Mouse (Mus musculus): Measurements from ENCODE around the gene Ppm1h.

Ppm1h gene

DNA sequence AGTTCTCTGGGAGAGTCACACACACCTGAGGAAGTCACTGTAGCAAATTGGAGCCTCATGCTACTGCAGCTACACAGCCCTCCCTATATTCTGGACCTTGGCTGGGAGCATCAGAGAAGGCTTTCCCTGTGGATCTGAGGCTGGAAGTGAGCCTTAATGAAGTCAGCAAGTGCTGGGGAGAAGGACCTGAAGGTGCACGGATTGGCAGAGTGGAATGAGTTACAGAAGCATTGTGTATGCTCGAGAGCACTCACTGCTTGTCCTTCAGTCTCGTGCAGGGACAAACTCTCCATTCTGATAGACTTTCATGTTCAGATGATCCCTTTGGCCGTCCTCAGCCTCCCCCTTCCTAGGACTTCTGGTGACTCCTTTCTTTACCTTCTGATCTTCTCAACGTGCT is 26.3 kb downstream of the Ppm1h start:
- DNase-seq (ENCODE audit: low spot score), result no peak

DNA sequence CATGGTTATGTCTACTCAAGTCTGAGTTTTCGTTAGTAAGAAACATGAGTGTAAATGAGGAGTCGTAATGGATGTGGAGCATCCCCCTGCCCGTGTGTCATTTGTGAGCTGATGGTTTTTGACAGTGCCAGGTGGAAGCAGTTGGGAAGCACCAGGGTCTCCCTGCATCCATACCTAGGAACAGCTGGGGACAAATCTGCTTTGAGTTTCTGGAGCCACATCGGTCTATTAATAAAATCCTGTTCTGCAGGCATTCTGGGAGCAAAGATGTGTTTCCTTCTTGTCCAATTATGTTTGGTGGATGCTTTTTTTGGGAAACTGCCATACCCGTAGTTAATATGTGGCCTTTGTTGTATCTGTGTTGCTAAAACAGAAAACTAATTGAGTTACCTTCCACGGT is 26.9 kb downstream of the Ppm1h start:
- no peak for DNase-seq (ENCODE audit: low spot score)

DNA sequence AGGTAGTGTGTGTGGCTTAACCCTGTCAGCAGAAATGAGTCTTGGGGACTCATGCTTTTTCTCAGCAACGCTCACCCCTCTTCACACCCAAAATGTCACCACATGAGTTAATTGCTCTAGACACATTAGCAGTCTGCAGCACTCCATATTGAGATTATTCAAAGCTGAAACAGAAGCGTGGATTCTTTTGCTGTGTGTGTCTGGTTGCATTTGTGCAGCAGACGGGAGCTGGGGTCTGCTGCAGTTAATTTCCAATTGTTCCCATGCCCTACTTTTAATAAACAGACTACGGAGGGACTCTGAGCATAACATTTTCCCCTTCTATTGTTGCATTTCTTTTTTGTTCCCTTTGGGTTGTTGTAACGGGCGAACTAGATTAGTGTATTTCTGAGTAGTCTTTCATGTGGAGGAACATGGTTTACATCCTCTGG is 32.8 kb downstream of the Ppm1h start:
- no peak for DNase-seq (ENCODE audit: low spot score)

DNA sequence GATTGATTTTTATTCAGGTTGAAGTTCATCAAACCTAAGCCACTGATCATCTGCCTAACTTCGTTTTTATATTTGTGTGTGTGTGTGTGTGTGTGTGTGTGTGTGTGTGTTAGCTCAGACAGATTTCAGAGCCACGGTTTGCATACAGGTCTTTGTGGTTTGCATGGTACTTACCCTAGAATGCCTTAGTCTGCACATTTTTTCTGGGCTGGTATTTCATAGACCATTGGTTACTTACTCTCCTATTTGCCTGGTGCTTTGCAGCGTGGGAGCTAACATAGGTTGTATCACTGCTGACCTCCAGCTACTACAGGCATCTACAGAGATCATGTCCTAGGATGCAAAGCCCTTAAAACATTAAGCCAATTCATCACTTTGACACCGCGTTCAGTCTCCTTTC is 33.7 kb downstream of the Ppm1h start:
- no peak for DNase-seq (ENCODE audit: low spot score)

DNA sequence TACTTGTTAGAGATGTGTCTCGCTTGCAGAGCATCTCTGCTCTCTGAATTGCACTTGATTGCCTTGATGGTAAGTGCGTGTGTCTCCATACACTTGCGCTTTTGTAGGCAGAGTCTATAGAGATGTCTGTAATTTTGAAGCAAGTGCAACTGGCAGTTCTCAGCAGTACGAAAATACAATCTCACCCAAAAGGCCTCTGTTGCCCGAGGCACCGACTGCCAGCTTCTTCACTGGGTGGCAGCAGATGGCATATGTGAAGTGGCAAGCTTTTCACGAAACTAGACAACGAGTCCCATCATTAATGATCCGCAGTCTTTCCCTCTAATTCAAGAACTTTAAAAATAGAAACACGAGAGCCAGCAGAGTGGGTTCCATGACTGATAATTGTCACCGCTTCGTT is 37.3 kb downstream of the Ppm1h start:
- DNase-seq (ENCODE audit: low spot score), result no peak

DNA sequence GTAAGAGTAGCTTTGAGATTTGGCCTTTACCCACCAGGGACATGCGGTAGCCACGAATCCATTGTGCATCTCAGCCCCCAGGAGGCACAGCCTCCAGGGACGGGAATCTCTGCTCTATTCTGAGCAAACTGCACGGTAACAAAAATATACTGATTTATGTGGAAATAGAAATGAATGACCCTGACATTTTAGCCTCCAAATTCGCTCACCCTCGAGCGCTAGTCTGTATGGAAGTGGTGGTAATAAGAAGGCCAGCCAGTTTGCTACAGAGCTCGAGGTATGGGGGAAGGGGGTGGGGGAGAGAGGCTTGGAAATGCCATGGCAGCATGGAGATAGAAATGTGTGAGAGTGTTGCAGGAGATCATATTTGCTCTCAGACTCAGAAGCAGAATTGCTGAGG is 37.7 kb downstream of the Ppm1h start:
- no peak for DNase-seq (ENCODE audit: low spot score)

DNA sequence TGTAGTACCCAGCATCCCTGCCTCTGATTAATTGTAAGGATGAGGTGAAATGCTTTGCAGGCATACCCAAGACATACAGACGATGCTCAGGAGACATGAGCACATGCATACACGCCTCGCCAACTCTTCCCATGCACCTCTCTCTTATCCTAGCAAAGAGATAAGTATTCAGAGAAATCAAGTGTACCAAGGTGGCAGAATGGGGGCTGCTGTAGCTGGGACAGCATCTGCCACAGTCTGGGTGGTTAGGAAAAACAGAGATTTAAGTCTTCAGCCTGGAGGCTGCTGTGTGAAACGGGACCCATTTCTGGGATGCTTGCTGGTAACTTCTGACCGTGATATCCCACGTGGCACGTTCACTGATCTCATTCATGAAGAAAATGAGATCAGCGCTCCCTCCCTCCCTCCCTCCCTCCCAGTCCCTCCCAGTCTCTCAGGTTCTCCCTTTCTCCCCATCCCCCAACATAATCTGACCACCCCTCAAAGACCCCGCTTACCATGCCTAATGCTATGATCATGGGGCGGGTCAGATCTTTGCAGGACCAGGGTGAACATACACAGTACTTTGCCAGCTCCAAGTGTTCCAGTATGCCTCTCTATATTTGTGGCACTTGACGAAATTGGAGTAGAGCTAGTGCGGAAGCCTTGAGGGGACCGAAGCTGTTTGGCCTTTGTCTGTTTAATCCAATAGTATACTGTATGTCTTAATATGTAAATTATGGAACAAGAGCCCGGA is 38.3 kb downstream of the Ppm1h start:
- DNase-seq (ENCODE audit: low spot score), result no peak

DNA sequence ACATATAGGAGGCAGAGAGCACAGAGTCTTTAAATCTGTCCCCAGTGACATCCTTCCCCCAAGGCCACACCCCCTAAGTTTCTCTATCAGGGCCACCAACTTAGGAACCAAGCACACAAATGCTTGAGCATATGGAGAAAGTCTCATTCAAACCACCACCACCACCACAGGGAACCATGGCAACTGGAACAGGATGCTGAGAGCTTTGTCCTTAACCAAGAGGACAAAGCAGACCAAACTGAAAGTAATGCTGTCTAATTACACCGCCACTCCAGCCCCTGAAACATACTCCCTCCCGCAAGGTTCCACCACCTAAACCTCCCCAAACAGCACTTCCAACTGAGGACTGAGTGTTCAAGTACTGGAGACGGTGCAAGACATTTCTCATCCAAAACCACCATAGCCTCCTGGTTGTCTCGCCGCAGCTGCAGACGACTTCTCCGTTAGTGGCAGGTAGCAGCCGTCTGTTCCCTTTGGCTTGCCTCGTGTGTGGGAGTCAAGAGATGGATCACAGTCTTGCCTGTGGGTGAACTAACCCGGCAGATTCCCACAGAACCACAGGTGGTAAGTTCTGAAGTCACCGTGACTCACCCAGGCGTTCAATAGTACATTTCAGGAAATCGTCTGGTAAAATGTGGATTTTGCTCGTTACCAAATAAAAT is 39.3 kb downstream of the Ppm1h start:
- DNase-seq (ENCODE audit: low spot score), result no peak

DNA sequence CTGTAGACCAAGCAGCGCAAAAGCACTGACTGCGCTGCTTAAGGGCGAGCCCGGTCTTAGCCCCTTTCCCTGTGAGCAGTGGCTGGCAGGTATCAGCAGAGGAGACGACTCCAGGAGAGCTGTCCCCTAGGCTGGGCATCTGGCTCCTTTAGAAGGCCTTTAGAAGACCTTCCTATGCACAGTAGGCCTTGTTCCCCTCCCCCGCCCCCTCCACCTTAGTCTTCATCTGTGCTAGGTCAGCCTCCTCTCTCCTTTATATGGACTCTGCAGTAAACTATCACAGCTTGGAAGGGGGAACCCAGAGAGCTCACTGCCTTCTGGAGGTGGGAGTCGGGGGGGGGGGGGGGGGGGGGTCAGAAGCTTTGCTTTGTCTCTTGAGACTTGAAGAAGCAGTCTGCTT is 40.4 kb downstream of the Ppm1h start:
- no peak for DNase-seq (ENCODE audit: low spot score)

DNA sequence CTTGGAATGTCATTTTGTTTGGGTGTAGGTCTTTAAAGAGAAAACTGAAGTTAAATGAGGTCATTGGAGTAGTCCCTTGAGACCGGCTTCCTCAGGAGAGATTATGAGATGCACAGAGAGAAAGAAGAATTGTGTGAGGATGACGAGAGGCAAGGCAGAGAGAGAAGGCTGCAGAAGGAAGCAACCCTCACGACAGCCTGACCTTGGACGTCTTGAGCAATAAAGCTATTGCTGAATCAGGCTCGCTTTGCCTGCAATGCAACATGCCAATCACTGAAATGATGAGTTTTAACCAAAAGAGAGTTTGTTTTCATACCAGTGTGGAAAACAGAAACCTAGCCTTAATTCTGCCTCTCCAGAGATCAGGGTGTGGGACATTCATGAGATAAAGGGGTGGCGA is 43.5 kb downstream of the Ppm1h start:
- no peak for DNase-seq (ENCODE audit: low spot score)

DNA sequence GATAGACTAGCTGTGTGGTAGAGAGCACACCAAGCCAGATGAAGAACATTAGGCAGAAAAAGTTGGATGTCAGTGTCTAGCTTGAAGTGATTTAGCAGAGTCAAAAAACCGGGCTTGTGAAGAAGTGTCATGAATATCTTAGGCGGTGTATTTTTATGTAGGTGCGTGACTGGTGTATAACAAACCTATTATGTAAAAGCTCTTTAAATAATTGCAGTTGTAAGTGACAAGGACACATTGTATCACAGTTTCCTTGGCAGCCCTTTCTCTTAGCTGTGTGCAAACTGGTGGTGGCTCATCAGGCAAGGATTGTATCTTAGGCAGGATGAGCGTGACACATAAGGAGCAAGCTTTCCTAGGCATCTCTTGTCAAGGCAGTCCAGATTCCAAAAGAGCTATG is 46.1 kb downstream of the Ppm1h start:
- DNase-seq (ENCODE audit: low spot score), result no peak

DNA sequence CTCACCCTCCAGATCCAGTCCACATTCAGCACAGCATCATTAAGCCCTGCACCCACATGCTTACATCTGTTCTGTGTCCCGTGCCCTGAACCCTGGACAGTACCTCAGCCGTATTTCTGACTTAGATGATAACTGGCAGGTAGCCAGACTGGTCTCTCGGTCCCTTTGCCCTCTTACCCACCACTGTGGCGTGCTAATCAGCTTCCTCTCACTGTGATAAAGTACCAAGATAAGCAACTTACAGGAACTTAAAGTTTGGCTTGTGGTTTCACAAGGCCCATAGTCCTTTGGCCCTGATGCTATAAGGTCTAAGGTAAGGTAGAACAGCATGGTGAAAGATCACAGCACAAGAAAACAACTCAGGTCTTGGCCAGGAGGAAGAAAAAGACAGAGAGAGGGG is 48.7 kb downstream of the Ppm1h start:
- no peak for DNase-seq (ENCODE audit: low spot score)

DNA sequence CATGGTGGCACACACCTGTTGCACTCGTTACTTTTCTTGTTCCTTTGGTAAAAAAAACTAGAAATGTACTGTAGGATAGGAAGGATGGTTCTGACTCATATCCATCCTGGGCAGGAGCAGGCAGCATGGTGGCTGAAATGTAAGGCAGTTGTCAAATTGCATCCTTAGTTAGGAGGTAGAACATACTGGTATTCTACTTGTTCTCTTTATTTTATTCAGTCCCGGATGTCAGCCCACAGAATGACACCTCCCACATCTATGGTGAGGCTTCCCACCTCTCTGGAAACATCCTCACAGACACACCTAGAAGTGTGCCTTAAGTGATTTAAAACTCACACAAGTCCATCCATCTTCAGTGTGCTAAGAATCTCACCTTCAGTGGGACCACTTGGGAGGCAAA is 49.6 kb downstream of the Ppm1h start:
- no peak for DNase-seq (ENCODE audit: low spot score)

DNA sequence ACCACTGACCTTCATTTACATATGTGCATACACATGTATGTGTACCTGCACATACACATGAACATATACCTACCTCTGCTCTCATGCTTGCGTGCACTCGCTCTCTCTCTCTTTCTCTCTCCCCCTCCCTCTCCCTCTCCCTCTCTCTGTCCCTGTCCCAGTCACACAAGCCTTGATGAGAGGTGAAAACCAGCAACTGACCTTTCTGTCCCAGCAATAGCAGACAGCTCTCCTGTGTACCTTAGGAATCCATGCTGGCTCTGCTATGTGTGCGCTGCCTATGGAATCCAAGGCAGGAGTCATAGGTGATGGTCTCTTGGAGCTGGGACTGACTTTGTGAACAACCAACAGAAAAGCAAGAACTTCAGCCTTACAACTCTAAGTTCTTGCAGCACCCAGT is 53.6 kb downstream of the Ppm1h start:
- no peak for DNase-seq (ENCODE audit: low spot score)

DNA sequence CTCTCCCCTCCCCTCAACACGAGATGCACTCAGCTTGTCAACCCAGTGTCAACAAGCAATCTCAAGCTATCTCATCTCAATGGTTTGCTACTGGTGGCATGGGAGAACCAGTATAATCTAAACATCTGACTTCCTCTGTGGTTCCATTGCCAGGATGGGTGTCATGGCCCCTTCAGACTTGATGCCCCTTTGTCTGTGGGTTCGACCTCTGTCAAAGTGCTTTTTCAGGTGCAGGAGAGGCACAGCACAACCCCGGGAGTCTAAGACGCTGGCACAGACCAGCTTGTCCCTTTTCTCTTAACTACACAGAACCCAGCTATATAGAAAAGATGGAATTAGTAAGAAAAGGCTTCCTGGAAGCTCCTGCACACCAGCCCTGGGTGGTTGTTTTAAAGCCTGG is 56.0 kb downstream of the Ppm1h start:
- DNase-seq (ENCODE audit: low spot score), result no peak

DNA sequence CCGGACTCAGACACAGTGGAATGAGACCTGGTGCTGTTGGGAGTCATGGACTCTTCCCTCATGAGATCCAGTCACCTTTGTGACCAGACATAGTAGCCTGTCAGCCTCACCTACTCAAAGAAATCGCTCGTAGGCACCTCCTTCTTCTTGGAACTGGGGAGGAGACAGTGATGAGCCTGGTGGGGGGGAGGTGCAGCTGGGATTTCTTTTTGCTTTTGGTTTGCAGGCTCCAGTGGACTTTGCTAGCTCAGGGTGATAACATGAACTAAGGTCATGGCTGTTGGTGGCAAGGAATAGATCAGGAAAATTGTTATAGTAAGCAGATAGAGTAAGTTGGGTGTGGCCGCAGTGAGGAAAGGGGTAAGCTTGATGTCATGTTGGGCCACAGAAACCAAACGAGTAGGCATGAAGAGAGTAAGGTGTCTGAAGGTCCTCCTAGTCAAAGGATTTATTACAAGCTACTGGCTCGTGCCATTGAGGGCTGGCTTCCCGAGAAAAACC is 56.8 kb downstream of the Ppm1h start:
- DNase-seq (ENCODE audit: low spot score), result peak; percentile 78

DNA sequence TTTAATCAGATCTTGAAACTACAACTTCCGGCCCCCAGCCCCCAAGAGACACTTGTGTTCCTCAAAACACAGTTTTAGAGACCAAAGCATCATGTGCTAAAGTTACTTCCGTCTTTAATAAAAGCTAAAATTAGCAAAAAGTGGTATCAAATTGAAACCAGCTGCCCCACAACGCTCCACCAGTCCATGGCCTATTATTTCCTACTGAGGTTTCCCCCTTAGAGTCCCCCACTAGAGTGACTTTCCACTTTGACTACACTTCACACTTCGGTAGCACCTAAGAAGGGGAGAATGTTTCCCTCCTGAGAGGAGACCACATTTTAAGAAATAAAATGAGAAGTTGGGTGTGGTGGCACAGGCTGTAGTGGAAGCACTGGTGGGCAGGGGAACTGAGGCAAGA is 58.3 kb downstream of the Ppm1h start:
- no peak for DNase-seq (ENCODE audit: low spot score)

DNA sequence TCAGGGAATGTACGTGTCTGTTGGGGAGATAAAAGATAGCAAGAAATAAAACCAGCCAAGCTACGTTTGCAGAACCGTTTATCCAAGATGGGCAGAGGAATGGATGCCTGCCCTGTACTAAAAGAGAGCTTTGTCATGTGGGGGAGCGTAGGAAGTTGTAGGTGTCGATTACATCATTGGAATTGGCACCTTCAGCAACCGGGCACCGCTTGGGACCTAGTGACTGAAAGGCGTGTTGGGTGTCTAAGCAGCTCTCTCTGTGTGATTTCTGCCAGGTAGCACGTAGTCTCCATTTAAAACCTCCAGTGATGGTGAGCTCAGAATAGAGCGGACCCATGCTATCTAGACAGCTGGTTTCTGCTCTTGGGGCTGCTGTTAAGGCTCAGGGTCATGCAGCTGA is 60.0 kb downstream of the Ppm1h start:
- no peak for DNase-seq (ENCODE audit: low spot score)

DNA sequence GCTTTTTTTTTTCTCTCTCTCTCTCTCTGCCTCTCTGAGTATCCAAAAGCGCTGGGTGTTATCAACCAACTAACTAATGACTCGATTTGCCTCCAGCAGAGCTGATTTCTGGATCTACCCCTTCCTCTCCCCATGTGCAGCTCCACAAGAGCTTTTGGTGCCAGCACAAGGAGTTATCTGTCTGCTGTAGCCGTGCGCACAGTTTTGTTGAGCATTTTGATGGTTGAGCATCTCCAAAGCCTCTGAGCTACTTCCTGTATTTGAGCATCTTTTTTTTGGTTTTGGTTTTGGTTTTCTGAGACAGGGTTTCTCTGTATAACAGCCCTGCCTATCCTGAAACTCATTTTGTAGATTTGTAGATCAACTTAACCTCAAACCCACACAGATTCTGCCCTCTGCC is 60.5 kb downstream of the Ppm1h start:
- no peak for DNase-seq (ENCODE audit: low spot score)

DNA sequence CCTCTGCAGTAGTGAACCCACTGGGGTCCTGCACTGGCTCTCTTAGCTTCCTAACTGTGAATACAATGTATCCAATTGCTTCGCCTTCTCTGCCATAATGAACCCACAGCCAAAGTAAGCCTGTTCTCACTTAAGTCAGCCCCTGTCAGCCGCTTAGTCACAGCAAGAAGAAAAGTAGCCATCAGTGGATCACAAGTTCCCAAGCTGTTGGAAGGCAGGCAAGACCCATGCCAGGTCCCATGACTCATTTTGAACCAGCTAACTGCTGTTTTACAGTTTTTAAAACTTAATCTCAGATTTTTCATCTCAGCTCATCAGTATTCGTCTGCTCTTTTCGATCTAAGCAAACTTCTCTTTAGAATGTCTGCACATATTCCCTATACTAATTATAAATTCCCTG is 61.6 kb downstream of the Ppm1h start:
- no peak for DNase-seq (ENCODE audit: low spot score)

DNA sequence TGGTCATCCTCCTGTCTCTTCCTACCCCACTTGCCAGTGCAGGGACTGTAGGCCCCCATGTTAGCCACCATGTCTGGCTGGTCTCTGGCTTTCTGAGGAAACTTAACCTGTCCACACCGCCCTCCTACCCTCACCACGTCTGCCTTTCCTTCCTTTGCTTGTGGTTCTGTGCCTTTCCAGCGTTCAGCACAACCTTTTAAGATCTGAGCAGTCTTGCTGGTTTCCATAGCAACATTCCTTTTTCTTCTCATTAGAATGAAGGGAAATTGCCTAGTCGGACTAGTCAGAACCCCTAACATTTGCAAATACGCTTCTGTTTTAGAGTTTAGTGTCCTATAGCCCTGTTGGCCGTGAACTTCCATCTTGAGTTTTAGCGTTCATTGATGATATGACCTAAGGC is 62.6 kb downstream of the Ppm1h start:
- DNase-seq (ENCODE audit: low spot score), result no peak

DNA sequence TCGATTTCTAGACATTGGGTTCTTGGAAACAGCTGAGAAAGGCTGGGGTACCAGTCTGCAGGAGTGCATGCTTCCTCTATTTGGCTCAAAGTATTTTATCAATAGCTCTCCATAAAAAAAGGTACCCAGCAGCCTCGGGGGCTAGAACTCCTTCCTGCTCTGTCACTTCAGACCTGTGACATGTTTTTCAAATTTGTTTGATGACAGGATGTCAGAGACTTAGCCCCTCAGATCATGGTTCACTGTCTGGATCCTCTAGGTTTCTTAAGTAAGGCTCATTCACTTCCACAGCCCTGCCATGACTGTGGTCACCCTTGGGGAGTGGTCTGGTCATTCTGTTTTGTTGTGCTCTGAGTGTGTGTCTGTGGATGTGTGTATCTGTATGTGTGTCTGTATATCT is 63.6 kb downstream of the Ppm1h start:
- DNase-seq (ENCODE audit: low spot score), result no peak

DNA sequence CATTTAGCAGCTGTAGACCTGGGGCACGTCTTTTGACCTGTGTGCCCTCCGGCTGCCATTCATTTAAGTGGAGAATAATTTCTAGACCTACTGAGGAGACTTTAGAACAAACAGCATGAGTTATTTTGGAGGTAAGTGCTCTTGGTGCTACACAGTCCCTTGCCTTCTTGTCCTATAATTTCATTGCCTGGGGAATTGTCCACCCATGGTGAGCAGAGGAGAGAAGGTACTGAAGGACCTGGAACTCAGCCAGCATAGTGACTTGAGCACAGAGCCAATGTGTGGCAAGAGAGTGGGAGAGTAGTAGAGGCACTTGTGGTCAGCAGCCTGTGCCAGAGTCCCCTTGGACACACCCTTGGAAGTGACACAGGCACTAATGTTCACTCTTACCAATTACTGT is 64.8 kb downstream of the Ppm1h start:
- no peak for DNase-seq (ENCODE audit: low spot score)

DNA sequence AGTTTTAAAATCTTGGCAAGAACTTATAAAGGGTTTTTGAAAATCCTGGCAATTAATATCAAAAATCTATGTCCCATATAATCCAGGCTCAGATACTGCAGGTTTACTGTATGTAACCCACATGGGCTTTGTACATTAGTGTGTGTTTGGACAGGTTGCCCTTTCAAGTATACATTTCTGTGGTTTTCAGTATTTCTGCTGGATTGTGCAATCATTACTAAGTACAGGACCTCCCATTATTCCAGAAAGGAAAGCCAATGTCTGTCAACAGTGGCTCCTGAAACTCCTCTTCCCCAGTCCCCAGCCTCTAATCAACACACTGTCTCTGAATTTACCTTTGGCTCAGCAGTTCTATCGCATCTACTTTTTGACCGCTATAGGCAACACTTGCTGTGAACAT is 66.4 kb downstream of the Ppm1h start:
- DNase-seq (ENCODE audit: low spot score), result no peak
